Mouse (Mus musculus): ENCODE data around the gene Mettl27. TPM values are rescaled to one million over a fixed set of nuclear protein-coding genes. Genes with fewer than 3 reads are reported as not detected.
"Not testable (repeated sequence)": the region's sequence is repeated elsewhere in the genome, so short reads cannot be mapped to it uniquely, and the experiment has no call there.

The Mettl27 gene
- polyA plus RNA-seq, 1 experiment, result 10.9 TPM

GRCm38 (mm10) chr5:134936051-134936450 is 3.9 kb downstream of the Mettl27 start:
- TF ChIP-seq CTCF (IDR thresholded peaks at IDR 0.05; ENCODE audit: borderline replicate concordance, insufficient read depth, low read depth, low read length), result no peak
- TF ChIP-seq POLR2A (IDR thresholded peaks at IDR 0.05; ENCODE audit: borderline replicate concordance, insufficient read depth, low read length), result no peak
- Histone ChIP-seq H3K4me1 (ENCODE audit: control insufficient read depth, insufficient read depth, low read length) (no peaks in the 10 kb centered on the region), H3K27ac (ENCODE audit: insufficient read depth, low read length) (no peak overlapping the region), H3K4me3 (replicated peaks; ENCODE audit: insufficient read depth, low read depth, low read length) (no peak overlapping the region), H3K27me3 (ENCODE audit: control insufficient read depth, insufficient read depth, low read length) (no peaks in the 10 kb centered on the region)
- DNase-seq, result no peak
- 85% methylated on average over 6 of the region's 6 CpGs for WGBS

GRCm38 (mm10) chr5:134936626-134937185 is 4.5 kb downstream of the Mettl27 start:
- Histone ChIP-seq H3K4me1 (ENCODE audit: control insufficient read depth, insufficient read depth, low read length) (no peaks in the 10 kb centered on the region), H3K4me3 (replicated peaks; ENCODE audit: insufficient read depth, low read depth, low read length) (no peak overlapping the region), H3K27ac (ENCODE audit: insufficient read depth, low read length) (no peak overlapping the region), H3K27me3 (ENCODE audit: control insufficient read depth, insufficient read depth, low read length) (no peaks in the 10 kb centered on the region)
- DNase-seq, result no peak
- 70% methylated on average over 6 of the region's 6 CpGs for WGBS
- TF ChIP-seq POLR2A (IDR thresholded peaks at IDR 0.05; ENCODE audit: borderline replicate concordance, insufficient read depth, low read length), result no peak
- no peak for TF ChIP-seq CTCF (IDR thresholded peaks at IDR 0.05; ENCODE audit: borderline replicate concordance, insufficient read depth, low read depth, low read length)

GRCm38 (mm10) chr5:134939069-134939468 is 6.9 kb downstream of the Mettl27 start:
- WGBS, result 69% methylated on average over 3 of the region's 3 CpGs
- H3K27ac ChIP-seq (ENCODE audit: insufficient read depth, low read length), result no peak overlapping the region
- H3K27me3 ChIP-seq (ENCODE audit: control insufficient read depth, insufficient read depth, low read length), result no peaks in the 10 kb centered on the region
- no peak for TF ChIP-seq CTCF (IDR thresholded peaks at IDR 0.05; ENCODE audit: borderline replicate concordance, insufficient read depth, low read depth, low read length)
- TF ChIP-seq POLR2A (IDR thresholded peaks at IDR 0.05; ENCODE audit: borderline replicate concordance, insufficient read depth, low read length), result no peak
- no peak overlapping the region for H3K4me3 ChIP-seq (replicated peaks; ENCODE audit: insufficient read depth, low read depth, low read length)
- 0 out of 2 replicates have a peak, but pooled peaks cover 2% of the 10 kb centered on the region for H3K4me1 ChIP-seq (ENCODE audit: control insufficient read depth, insufficient read depth, low read length)
- no peak for DNase-seq

GRCm38 (mm10) chr5:134939554-134939953 is 7.4 kb downstream of the Mettl27 start:
- H3K27me3 ChIP-seq (ENCODE audit: control insufficient read depth, insufficient read depth, low read length); H3K4me3 ChIP-seq (replicated peaks; ENCODE audit: insufficient read depth, low read depth, low read length); H3K4me1 ChIP-seq (ENCODE audit: control insufficient read depth, insufficient read depth, low read length); DNase-seq; H3K27ac ChIP-seq (ENCODE audit: insufficient read depth, low read length): not testable (repeated sequence)
- 88% methylated on average over 4 of the region's 7 CpGs for WGBS

- no peak overlapping the region for H3K4me3 ChIP-seq (replicated peaks; ENCODE audit: insufficient read depth, low read depth, low read length)
- 94% methylated on average over 14 of the region's 14 CpGs for WGBS
Observed at GRCm38 (mm10) chr5:134941472-134942209, 9.5 kb downstream of the Mettl27 start.

GRCm38 (mm10) chr5:134942740-134943139 is 10.6 kb downstream of the Mettl27 start:
- TF ChIP-seq CTCF (IDR thresholded peaks at IDR 0.05; ENCODE audit: borderline replicate concordance, insufficient read depth, low read depth, low read length) (no peak), POLR2A (IDR thresholded peaks at IDR 0.05; ENCODE audit: borderline replicate concordance, insufficient read depth, low read length) (no peak)
- Histone ChIP-seq H3K27me3 (ENCODE audit: control insufficient read depth, insufficient read depth, low read length) (no peaks in the 10 kb centered on the region), H3K27ac (ENCODE audit: insufficient read depth, low read length) (no peak overlapping the region), H3K4me3 (replicated peaks; ENCODE audit: insufficient read depth, low read depth, low read length) (no peak overlapping the region), H3K4me1 (ENCODE audit: control insufficient read depth, insufficient read depth, low read length) (0 out of 2 replicates have a peak, but pooled peaks cover 2% of the 10 kb centered on the region)
- 24% methylated on average over 2 of the region's 2 CpGs for WGBS
- DNase-seq, result peak; percentile 17 to 36

More at GRCm38 (mm10) chr5:134941472-134942209, 9.5 kb downstream of the Mettl27 start:
- no peak overlapping the region for H3K27ac ChIP-seq (ENCODE audit: insufficient read depth, low read length)
- no peaks in the 10 kb centered on the region for H3K27me3 ChIP-seq (ENCODE audit: control insufficient read depth, insufficient read depth, low read length)
- DNase-seq, result no peak
- H3K4me1 ChIP-seq (ENCODE audit: control insufficient read depth, insufficient read depth, low read length), result 0 out of 2 replicates have a peak, but pooled peaks cover 2% of the 10 kb centered on the region
- TF ChIP-seq POLR2A (IDR thresholded peaks at IDR 0.05; ENCODE audit: borderline replicate concordance, insufficient read depth, low read length) (no peak), CTCF (IDR thresholded peaks at IDR 0.05; ENCODE audit: borderline replicate concordance, insufficient read depth, low read depth, low read length) (no peak)

- H3K27ac ChIP-seq (ENCODE audit: insufficient read depth, low read length), result no peak overlapping the region
- H3K4me3 ChIP-seq (replicated peaks; ENCODE audit: insufficient read depth, low read depth, low read length), result no peak overlapping the region
- TF ChIP-seq POLR2A (IDR thresholded peaks at IDR 0.05; ENCODE audit: borderline replicate concordance, insufficient read depth, low read length) (no peak), CTCF (IDR thresholded peaks at IDR 0.05; ENCODE audit: borderline replicate concordance, insufficient read depth, low read depth, low read length) (no peak)
- 0 out of 2 replicates have a peak, but pooled peaks cover 2% of the 10 kb centered on the region for H3K4me1 ChIP-seq (ENCODE audit: control insufficient read depth, insufficient read depth, low read length)
- DNase-seq, result no peak
- WGBS, result 85% methylated on average over 5 of the region's 5 CpGs
- no peaks in the 10 kb centered on the region for H3K27me3 ChIP-seq (ENCODE audit: control insufficient read depth, insufficient read depth, low read length)
Observed at GRCm38 (mm10) chr5:134944179-134944578, 12.0 kb downstream of the Mettl27 start.
